Mouse (Mus musculus) CD4-positive naive resting alpha-beta T cell, adult 57 days (primary cell): Measurements from ENCODE around the gene Naxd. TPM values are rescaled to one million over a fixed set of nuclear protein-coding genes. Genes with fewer than 3 reads are reported as not detected.

Source experiments
- total RNA-seq: library from RNA; stranded (reverse); gene quantifications from one replicate; pipeline ENCODE4 v1.2.4, GENCODE M21; 2023

The Naxd gene
- 39.6 TPM for total RNA-seq

DNA sequence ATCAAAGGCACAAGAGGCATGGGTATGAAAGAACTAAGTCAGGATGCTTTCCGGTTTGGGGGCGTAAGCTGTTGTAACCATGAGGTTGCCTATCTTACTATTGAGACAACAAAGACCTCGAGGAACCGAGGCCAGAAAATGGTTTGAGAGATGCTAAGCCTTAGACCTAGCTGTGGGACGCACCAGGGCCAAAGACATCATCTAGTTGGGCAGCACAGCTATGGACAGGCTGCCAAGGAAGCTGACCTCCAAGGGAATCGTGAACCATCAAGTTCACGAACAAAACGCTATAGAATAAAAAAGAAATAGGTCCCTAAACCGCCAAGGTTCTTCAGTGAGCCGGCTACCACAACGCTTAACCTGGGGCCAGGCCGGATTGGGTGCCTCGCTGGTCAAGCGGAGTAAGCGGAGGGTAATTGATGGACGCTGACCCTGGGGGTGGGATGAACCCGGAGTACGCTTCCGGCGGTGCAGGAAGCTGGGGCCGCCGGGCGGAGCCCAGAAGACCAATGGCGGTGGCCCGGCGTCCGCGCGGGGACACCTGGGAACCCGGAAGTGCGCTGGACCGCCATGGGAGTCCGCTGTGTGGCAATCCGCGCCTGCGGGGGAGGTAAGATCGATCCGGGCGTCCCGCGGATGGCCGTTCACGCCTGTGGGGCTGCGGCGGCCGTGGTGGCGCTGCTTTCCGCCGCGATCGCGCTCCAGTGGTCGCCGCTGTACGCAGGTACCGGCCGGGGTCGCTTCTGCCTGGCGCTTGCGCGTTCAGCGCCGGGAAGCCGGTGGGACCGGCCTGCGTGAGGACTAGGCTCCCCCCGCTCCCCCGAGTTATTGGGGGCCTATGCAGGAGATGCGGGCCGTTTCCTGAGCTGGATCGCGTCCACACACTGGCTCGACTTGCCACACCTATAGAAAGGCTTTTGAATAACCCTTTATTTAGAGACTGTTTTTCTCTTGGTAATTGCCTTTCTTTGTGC is at the start of gene Naxd:
TSS of gene Naxd (plus strand) at position 490 of the 974 bp plus-strand sequence.

GRCm38 (mm10) chr8:11477811-11478761 is 19.2 kb upstream of the Naxd start, which contains the start of gene Rab20:
TSS of gene Rab20 (minus strand) at chr8:11478710.

DNA sequence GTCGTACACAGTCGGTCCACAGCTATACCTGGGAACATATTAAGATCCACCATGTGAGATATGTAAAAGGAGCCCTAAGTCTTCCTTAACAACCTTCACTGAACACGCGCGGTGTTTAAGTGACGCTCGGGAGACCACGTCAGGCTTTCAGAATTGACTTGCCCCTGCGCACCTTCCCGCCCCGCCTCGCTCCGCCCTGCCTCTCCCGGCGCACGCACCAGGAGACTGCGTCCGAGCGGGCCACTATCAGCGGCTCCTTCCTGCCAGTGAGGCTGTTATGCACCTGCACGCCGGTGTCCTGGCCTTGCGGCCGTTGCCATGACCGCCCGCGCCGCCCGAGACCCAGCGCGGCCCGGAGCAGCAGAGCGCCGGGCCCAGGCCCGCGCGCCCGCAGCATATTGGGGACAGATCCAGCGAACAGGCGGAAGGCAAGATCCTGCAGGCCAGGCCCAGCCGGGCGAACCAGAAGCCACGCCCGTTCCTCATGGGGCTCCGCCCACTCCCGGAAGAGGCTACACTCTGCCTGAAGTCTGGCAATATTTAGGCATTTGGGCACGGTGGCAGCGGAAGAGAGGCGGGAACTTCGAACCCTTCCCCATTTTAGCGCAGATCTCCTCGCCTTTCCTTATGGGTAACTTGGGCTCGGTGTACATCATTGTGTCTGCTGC is 53.1 kb downstream of the Naxd start, which contains the start of gene Cars2:
TSS of gene Cars2 (minus strand) at position 503 of the 668 bp plus-strand sequence.

DNA sequence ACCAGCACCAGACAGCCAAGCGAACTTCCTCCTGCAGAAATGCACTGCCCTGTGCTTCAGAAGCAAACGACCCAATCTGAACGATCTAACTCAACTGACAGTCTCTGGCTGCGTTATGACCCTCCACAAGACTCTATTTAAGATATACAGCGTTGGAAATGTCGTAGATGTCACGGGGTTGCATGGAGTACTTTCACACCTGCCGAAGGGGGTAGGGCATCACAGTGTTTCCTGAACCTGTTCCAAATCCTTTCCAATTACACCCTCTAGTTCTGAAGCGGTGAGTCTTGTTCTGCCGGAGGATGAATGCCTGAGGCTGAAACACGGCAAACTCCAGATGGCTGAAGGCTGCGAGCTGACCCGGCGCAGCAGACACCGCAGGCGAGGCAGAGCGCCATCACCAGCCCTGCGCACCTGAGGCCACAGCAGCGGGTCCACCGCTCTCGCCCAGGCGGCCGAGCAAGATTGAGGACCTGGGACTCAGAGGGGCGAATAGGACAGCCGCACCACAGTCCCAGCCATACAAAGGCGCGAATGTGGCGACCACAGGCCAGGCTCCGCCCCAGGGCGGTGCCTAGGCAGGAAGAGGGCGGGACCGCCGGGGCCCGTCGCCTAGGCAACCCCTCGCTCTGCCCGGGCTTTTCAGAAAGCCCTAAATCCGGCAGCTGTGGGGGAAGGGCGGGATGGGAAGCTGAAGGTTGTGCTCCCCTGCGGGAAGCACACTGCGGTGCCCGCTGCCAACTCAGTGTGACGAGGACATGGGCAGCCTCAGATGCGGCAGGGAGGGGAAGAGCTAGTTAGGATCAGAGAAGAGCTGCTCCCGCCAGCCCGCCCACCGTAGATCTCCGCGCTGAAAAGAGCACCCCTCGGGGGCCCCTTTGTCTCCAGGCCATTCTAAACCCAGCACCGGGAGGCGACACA is 57.8 kb downstream of the Naxd start, which contains the start of gene Ing1:
TSS of gene Ing1 (plus strand) at position 773 of the 921 bp plus-strand sequence.

Other genes with a start within 250 kb of the Naxd start
- gene Col4a2, start 184.7 kb upstream of the Naxd start, total RNA-seq, result 0.53 TPM
- gene Col4a1, start 184.7 kb upstream of the Naxd start, total RNA-seq, result 2.0 TPM
- gene Rab20, start 18.8 kb upstream of the Naxd start, total RNA-seq, result 7.7 TPM
- gene Cars2, start 53.3 kb downstream of the Naxd start, total RNA-seq, result 51.5 TPM
- 59.2 TPM for gene Ing1, start 58.1 kb downstream of the Naxd start, total RNA-seq
- gene Ankrd10, start 138.3 kb downstream of the Naxd start, total RNA-seq, result 110 TPM
- not detected for gene 1700016D06Rik, start 203.6 kb downstream of the Naxd start, total RNA-seq
- 56.0 TPM for gene Arhgef7, start 230.2 kb downstream of the Naxd start, total RNA-seq